In the genomic region with DNA sequence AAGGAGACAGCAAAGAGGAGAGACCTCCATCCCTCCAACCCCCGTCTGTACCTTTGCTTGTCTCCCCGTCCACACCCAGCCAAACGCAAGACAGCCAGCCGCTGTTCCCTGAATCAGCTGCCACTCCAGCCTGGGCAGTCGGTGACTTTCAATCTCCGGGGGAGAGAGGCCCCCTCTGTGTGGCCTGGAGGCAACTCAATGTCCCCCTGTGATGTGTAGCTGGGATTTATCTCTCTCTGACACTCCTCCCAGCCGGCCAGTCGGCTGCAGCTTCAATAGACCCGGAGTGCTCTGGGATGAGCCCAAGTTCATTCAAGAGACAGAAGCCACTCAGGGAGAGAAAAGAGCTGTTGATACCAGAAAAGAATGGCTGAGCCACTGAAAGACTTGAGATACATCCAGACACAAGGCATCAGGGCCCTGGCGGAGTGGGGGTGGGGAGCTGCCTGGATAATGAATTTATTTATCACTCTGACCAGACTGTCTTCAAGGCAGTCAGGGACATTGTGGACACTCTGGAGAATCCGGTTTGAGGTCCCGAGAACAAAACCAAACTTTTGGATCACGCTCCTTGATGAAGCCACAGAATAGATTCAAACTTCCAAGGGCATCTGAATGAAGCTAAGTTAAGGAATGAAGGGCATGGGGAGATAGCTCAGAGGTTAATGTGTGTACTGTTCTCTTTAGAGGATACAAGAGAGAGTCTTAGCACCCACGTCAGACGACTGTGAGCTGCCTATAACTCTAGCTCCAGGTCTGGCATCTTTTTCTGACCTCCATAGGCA, we compare ENCODE assay signal across 11 mouse cellular contexts. TPM values are rescaled to one million over a fixed set of nuclear protein-coding genes. Genes with fewer than 3 reads are reported as not detected.
DNase-seq lines count a peak whose midpoint lies in the region; ATAC-seq lines count a peak whose summit lies in the region.
"Had no signal": no experiment of that assay in that cellular context is flagged by ENCODE, and none has a peak within 500 bp of the region (broad histone marks: within the 10 kb centered on the region; RNA-seq: fewer than 3 reads in every experiment).

No protein-coding gene starts in this region.

- peak; percentile 39 for ATAC-seq in kidney, embryonic 16.5 days (ENCODE audit: low FRiP score, low TSS enrichment)
- ATAC-seq in kidney, embryonic 15.5 days (replicated peaks; ENCODE audit: low FRiP score): no peak
- ATAC-seq in midbrain, embryonic 16.5 days: peak; percentile 52
- ATAC-seq in liver, embryonic 11.5 days (replicated peaks; ENCODE audit: low FRiP score): no peak

- no peak overlapping the region for H3K27ac ChIP-seq in kidney, embryonic 16.5 days (ENCODE audit: low read length)
- no peak overlapping the region for H3K27ac ChIP-seq in kidney, embryonic 15.5 days
- peak overlapping the region; percentile 54 for H3K27ac ChIP-seq in embryonic facial prominence, embryonic 10.5 days (replicated peaks)
- peak overlapping the region; percentile 84 for H3K27ac ChIP-seq in hindbrain, embryonic 10.5 days
- peak overlapping the region; percentile 55; the same call in 1 of the 2 replicates for H3K27ac ChIP-seq in midbrain, embryonic 16.5 days (ENCODE audit: low read length)
- no peak overlapping the region for H3K27ac ChIP-seq in liver, embryonic 11.5 days (ENCODE audit: low read depth, low read length)
- H3K27ac ChIP-seq: embryonic facial prominence, embryonic 13.5 days; liver, embryonic 15.5 days had no signal

- no peak overlapping the region for H3K4me3 ChIP-seq in kidney, embryonic 16.5 days (ENCODE audit: low read length)
- no peak overlapping the region for H3K4me3 ChIP-seq in kidney, embryonic 15.5 days (replicated peaks)
- H3K4me3 ChIP-seq in embryonic facial prominence, embryonic 10.5 days: no peak overlapping the region
- H3K4me3 ChIP-seq in hindbrain, embryonic 10.5 days: peak overlapping the region; percentile 32
- H3K4me3 ChIP-seq in midbrain, embryonic 16.5 days (ENCODE audit: low read depth, low read length): no peak overlapping the region
- H3K4me3 ChIP-seq in liver, embryonic 11.5 days (ENCODE audit: low read depth, low read length): no peak overlapping the region
- H3K4me3 ChIP-seq: embryonic facial prominence, embryonic 13.5 days; liver, embryonic 15.5 days had no signal

- H3K4me2 ChIP-seq in kidney, embryonic 16.5 days (replicated peaks; ENCODE audit: low read depth, low read length): no peak overlapping the region
- H3K4me2 ChIP-seq in kidney, embryonic 15.5 days: no peak overlapping the region
- peak overlapping the region; percentile 11 for H3K4me2 ChIP-seq in midbrain, embryonic 16.5 days (ENCODE audit: low read length)
- H3K4me2 ChIP-seq in liver, embryonic 11.5 days: no peak overlapping the region
- H3K4me2 ChIP-seq: embryonic facial prominence, embryonic 13.5 days; liver, embryonic 15.5 days had no signal

- DNase-seq in embryonic facial prominence, embryonic 10.5 days (ENCODE audit: low spot score): peak; percentile 31
- DNase-seq in hindbrain, embryonic 10.5 days (ENCODE audit: low spot score): peak; percentile 61
- DNase-seq in liver, embryonic 11.5 days (ENCODE audit: low spot score): no peak
- DNase-seq in adrenal gland, postnatal 14 days: no peak
- DNase-seq in left cerebral cortex, adult 9 months (ENCODE audit: low spot score in 2 of 2): no peak
- DNase-seq: kidney, adult 11 months had no signal

- H3K4me1 ChIP-seq in kidney, embryonic 16.5 days (ENCODE audit: insufficient read depth, low read length): no peaks in the 10 kb centered on the region
- H3K4me1 ChIP-seq in kidney, embryonic 15.5 days: 0 out of 2 replicates have a peak, but pooled peaks cover 4% of the 10 kb centered on the region
- H3K4me1 ChIP-seq in embryonic facial prominence, embryonic 10.5 days: peaks cover 13% of the 10 kb centered on the region
- H3K4me1 ChIP-seq in hindbrain, embryonic 10.5 days (replicated peaks): peaks cover 18% of the 10 kb centered on the region
- H3K4me1 ChIP-seq in midbrain, embryonic 16.5 days (ENCODE audit: control insufficient read depth, insufficient read depth, low read length): peaks cover 17% of the 10 kb centered on the region
- no peaks in the 10 kb centered on the region for H3K4me1 ChIP-seq in liver, embryonic 11.5 days (replicated peaks; ENCODE audit: control insufficient read depth, insufficient read depth, low read length)
- H3K4me1 ChIP-seq: embryonic facial prominence, embryonic 13.5 days; liver, embryonic 15.5 days had no signal

- H3K9me3 ChIP-seq in kidney, embryonic 16.5 days (ENCODE audit: low read length): no peaks in the 10 kb centered on the region
- H3K9me3 ChIP-seq in kidney, embryonic 15.5 days (replicated peaks): no peaks in the 10 kb centered on the region
- no peaks in the 10 kb centered on the region for H3K9me3 ChIP-seq in embryonic facial prominence, embryonic 10.5 days
- no peaks in the 10 kb centered on the region for H3K9me3 ChIP-seq in hindbrain, embryonic 10.5 days
- no peaks in the 10 kb centered on the region for H3K9me3 ChIP-seq in midbrain, embryonic 16.5 days (replicated peaks; ENCODE audit: control insufficient read depth, low read length, poor library complexity, severe bottlenecking)
- no peaks in the 10 kb centered on the region for H3K9me3 ChIP-seq in liver, embryonic 11.5 days (ENCODE audit: control insufficient read depth, low read length)
- H3K9me3 ChIP-seq: embryonic facial prominence, embryonic 13.5 days; liver, embryonic 15.5 days had no signal

- H3K9ac ChIP-seq in kidney, embryonic 16.5 days (replicated peaks; ENCODE audit: low read length): no peak overlapping the region
- H3K9ac ChIP-seq in kidney, embryonic 15.5 days: no peak overlapping the region
- H3K9ac ChIP-seq in midbrain, embryonic 16.5 days (ENCODE audit: low read depth, low read length): no peak overlapping the region; the same call in 1 of the 2 replicates
- H3K9ac ChIP-seq in liver, embryonic 11.5 days (ENCODE audit: low read depth, low read length): no peak overlapping the region
- H3K9ac ChIP-seq: embryonic facial prominence, embryonic 13.5 days; liver, embryonic 15.5 days had no signal

- 26% methylated on average over 14 of the region's 15 CpGs for WGBS in kidney, embryonic 16.5 days
- WGBS in kidney, embryonic 15.5 days: 26% methylated on average over 15 of the region's 15 CpGs
- WGBS in embryonic facial prominence, embryonic 10.5 days: 32% methylated on average over 15 of the region's 15 CpGs
- 23% methylated on average over 15 of the region's 15 CpGs for WGBS in hindbrain, embryonic 10.5 days
- 14% methylated on average over 15 of the region's 15 CpGs for WGBS in midbrain, embryonic 16.5 days
- WGBS in liver, embryonic 11.5 days: 31% methylated on average over 15 of the region's 15 CpGs

- H3K36me3 ChIP-seq in kidney, embryonic 16.5 days (ENCODE audit: insufficient read depth, low read length): no peaks in the 10 kb centered on the region
- no peaks in the 10 kb centered on the region for H3K36me3 ChIP-seq in kidney, embryonic 15.5 days
- no peaks in the 10 kb centered on the region for H3K36me3 ChIP-seq in embryonic facial prominence, embryonic 10.5 days (replicated peaks)
- H3K36me3 ChIP-seq in hindbrain, embryonic 10.5 days: no peaks in the 10 kb centered on the region
- H3K36me3 ChIP-seq in midbrain, embryonic 16.5 days (ENCODE audit: control insufficient read depth, insufficient read depth, low read length): no peaks in the 10 kb centered on the region
- no peaks in the 10 kb centered on the region for H3K36me3 ChIP-seq in liver, embryonic 11.5 days (ENCODE audit: control insufficient read depth, insufficient read depth, low read length)
- H3K36me3 ChIP-seq: embryonic facial prominence, embryonic 13.5 days; liver, embryonic 15.5 days had no signal

- peaks cover 7% of the 10 kb centered on the region; the same call in 1 of the 2 replicates for H3K27me3 ChIP-seq in kidney, embryonic 16.5 days (ENCODE audit: insufficient read depth, low read length)
- peaks cover 19% of the 10 kb centered on the region; the same call in 1 of the 2 replicates for H3K27me3 ChIP-seq in kidney, embryonic 15.5 days
- peaks cover 21% of the 10 kb centered on the region for H3K27me3 ChIP-seq in embryonic facial prominence, embryonic 10.5 days (replicated peaks; ENCODE audit: low read depth, poor library complexity, severe bottlenecking)
- H3K27me3 ChIP-seq in hindbrain, embryonic 10.5 days (ENCODE audit: insufficient read depth, poor library complexity, severe bottlenecking): peaks cover 8% of the 10 kb centered on the region; the same call in 1 of the 2 replicates
- H3K27me3 ChIP-seq in midbrain, embryonic 16.5 days (ENCODE audit: control insufficient read depth, insufficient read depth, low read depth, low read length): no peaks in the 10 kb centered on the region
- H3K27me3 ChIP-seq in liver, embryonic 11.5 days (replicated peaks; ENCODE audit: control insufficient read depth, insufficient read depth, low read length): no peaks in the 10 kb centered on the region

RNA-seq across cellular contexts. Expression of gene Pramel1, which starts 14.1 kb away (rescaled TPM):
- polyA plus RNA-seq in kidney, embryonic 16.5 days (2015; fragmentation: Nextera tagmentation; extraction: Ambion mirVana): not detected in 2 replicates
- polyA plus RNA-seq in kidney, embryonic 15.5 days (2015; fragmentation: Nextera tagmentation; extraction: Ambion mirVana): not detected in 2 replicates
- polyA plus RNA-seq in embryonic facial prominence, embryonic 10.5 days (2016; fragmentation: Nextera tagmentation; extraction: Ambion mirVana): not detected in 2 replicates
- polyA plus RNA-seq in hindbrain, embryonic 10.5 days (2016; fragmentation: Nextera tagmentation; extraction: Ambion mirVana): not detected in 2 replicates
- polyA plus RNA-seq in midbrain, embryonic 16.5 days (2015; fragmentation: Nextera tagmentation; extraction: Ambion mirVana): not detected in 2 replicates
- not detected in 2 replicates for polyA plus RNA-seq in liver, embryonic 11.5 days (2014; fragmentation: Nextera tagmentation; extraction: Ambion mirVana)
- total RNA-seq in adrenal gland, postnatal 14 days (2021): not detected in 2 replicates
- polyA plus RNA-seq: embryonic facial prominence, embryonic 13.5 days; liver, embryonic 15.5 days had no signal

RNA-seq across cellular contexts. Expression of gene Lrrc38, which starts 30.6 kb away (rescaled TPM):
- 0.06 and 0.12 TPM in 2 replicates for polyA plus RNA-seq in kidney, embryonic 16.5 days (2015; fragmentation: Nextera tagmentation; extraction: Ambion mirVana)
- polyA plus RNA-seq in kidney, embryonic 15.5 days (2015; fragmentation: Nextera tagmentation; extraction: Ambion mirVana): 0.17 and 0.31 TPM in 2 replicates
- polyA plus RNA-seq in embryonic facial prominence, embryonic 10.5 days (2016; fragmentation: Nextera tagmentation; extraction: Ambion mirVana): 0.10 TPM in 1 of 2 replicates, not detected in the other
- polyA plus RNA-seq in hindbrain, embryonic 10.5 days (2016; fragmentation: Nextera tagmentation; extraction: Ambion mirVana): 0.14 and 0.18 TPM in 2 replicates
- 0.40 and 0.52 TPM in 2 replicates for polyA plus RNA-seq in midbrain, embryonic 16.5 days (2015; fragmentation: Nextera tagmentation; extraction: Ambion mirVana)
- not detected in 2 replicates for polyA plus RNA-seq in liver, embryonic 11.5 days (2014; fragmentation: Nextera tagmentation; extraction: Ambion mirVana)
- not detected in 2 replicates for total RNA-seq in adrenal gland, postnatal 14 days (2021)
- polyA plus RNA-seq: embryonic facial prominence, embryonic 13.5 days had no signal

RNA-seq across cellular contexts. Expression of gene Pramef8, which starts 32.1 kb away (rescaled TPM):
- polyA plus RNA-seq in kidney, embryonic 16.5 days (2015; fragmentation: Nextera tagmentation; extraction: Ambion mirVana): 21.5 and 23.4 TPM in 2 replicates
- polyA plus RNA-seq in kidney, embryonic 15.5 days (2015; fragmentation: Nextera tagmentation; extraction: Ambion mirVana): 19.1 and 20.0 TPM in 2 replicates
- polyA plus RNA-seq in embryonic facial prominence, embryonic 10.5 days (2016; fragmentation: Nextera tagmentation; extraction: Ambion mirVana): 18.1 and 21.5 TPM in 2 replicates
- polyA plus RNA-seq in hindbrain, embryonic 10.5 days (2016; fragmentation: Nextera tagmentation; extraction: Ambion mirVana): 18.2 and 21.9 TPM in 2 replicates
- 25.2 and 27.0 TPM in 2 replicates for polyA plus RNA-seq in midbrain, embryonic 16.5 days (2015; fragmentation: Nextera tagmentation; extraction: Ambion mirVana)
- polyA plus RNA-seq in liver, embryonic 11.5 days (2014; fragmentation: Nextera tagmentation; extraction: Ambion mirVana): 9.0 and 11.5 TPM in 2 replicates
- total RNA-seq in adrenal gland, postnatal 14 days (2021): 8.8 and 10.9 TPM in 2 replicates

Comparison
In these comparisons a context has a peak if more than half of its experiments do, and no peak if none do; other contexts are left out.
1. ATAC-seq: peak in kidney, embryonic 16.5 days (single experiment) and midbrain, embryonic 16.5 days (single experiment); none in kidney, embryonic 15.5 days (single experiment) and liver, embryonic 11.5 days (single experiment).
2. H3K27ac ChIP-seq: peak in embryonic facial prominence, embryonic 10.5 days (single experiment), hindbrain, embryonic 10.5 days (single experiment) and midbrain, embryonic 16.5 days (single experiment); none in kidney, embryonic 16.5 days (single experiment), kidney, embryonic 15.5 days (single experiment) and liver, embryonic 11.5 days (single experiment).
3. DNase-seq: peak in embryonic facial prominence, embryonic 10.5 days (single experiment) and hindbrain, embryonic 10.5 days (single experiment); none in liver, embryonic 11.5 days (single experiment), adrenal gland, postnatal 14 days (single experiment) and left cerebral cortex, adult 9 months (0 of 2).